Mouse (Mus musculus): ENCODE measurements at regions not wholly inside any gene's neighbourhood (a gene's known extent, or its start where the extent isn't known, plus 50 kb on each side); places are given as distances from the start of the nearest gene placed in this dataset.

- TF ChIP-seq POLR2A (IDR thresholded peaks at IDR 0.05; ENCODE audit: extremely low read depth, insufficient read depth, low read length) (no peak), CTCF (IDR thresholded peaks at IDR 0.05; ENCODE audit: extremely low read depth, insufficient read depth, low read length) (no peak)
Measured at GRCm38 (mm10) chr3:50737173-50737572, 293.8 kb upstream of the Slc7a11 start.

All from cortical plate, adult 2 months (tissue).